Mouse (Mus musculus): Measurements from ENCODE around the gene Ankrd44. TPM values are rescaled to one million over a fixed set of nuclear protein-coding genes. Genes with fewer than 3 reads are reported as not detected.

Ankrd44 gene
- total and polyA plus RNA-seq, 3 experiments, result 12.7 to 23.0 (median 19.8) TPM

- TF ChIP-seq ZNF384 (IDR thresholded peaks at IDR 0.05; ENCODE audit: low read depth, low read length) (no peak), RCOR1 (conservative IDR thresholded peaks at IDR 0.05; ENCODE audit: low read depth, low read length) (no peak), POLR2AphosphoS2 (IDR thresholded peaks at IDR 0.05; ENCODE audit: low read depth, low read length) (no peak), NRF1 (IDR thresholded peaks at IDR 0.05; ENCODE audit: low read depth, low read length) (no peak), ZC3H11A (IDR thresholded peaks at IDR 0.05; ENCODE audit: low read depth, low read length) (no peak), CHD1 (IDR thresholded peaks at IDR 0.05; ENCODE audit: low read depth, low read length) (no peak), KAT2A (IDR thresholded peaks at IDR 0.05; ENCODE audit: insufficient replicate concordance, low read length) (no peak), POLR2A (IDR thresholded peaks at IDR 0.05; ENCODE audit: low read depth, low read length) (no peak), CTCF (conservative IDR thresholded peaks at IDR 0.05 in 1 of 2, IDR thresholded peaks at IDR 0.05 in 1 of 2; ENCODE audit: low read depth in 2 of 2, low read length in 2 of 2) (peak in 1 of 2 experiments; percentile 21; a peak in 2 of 4 replicates), ZMIZ1 (IDR thresholded peaks at IDR 0.05; ENCODE audit: low read depth, low read length) (no peak), TCF12 (IDR thresholded peaks at IDR 0.05; ENCODE audit: low read depth, low read length) (peak; percentile 14; the same call in 1 of the 2 replicates), RAD21 (IDR thresholded peaks at IDR 0.05; ENCODE audit: low read depth, low read length) (no peak; the same call in none of the 2 replicates), ZKSCAN1 (IDR thresholded peaks at IDR 0.05; ENCODE audit: borderline replicate concordance, low read depth, low read length) (no peak), JUND (conservative IDR thresholded peaks at IDR 0.05; ENCODE audit: low read depth, low read length) (no peak), MAFK (IDR thresholded peaks at IDR 0.05; ENCODE audit: insufficient replicate concordance, low read length) (no peak), SIN3A (IDR thresholded peaks at IDR 0.05; ENCODE audit: low read length) (no peak), USF2 (conservative IDR thresholded peaks at IDR 0.05; ENCODE audit: low read depth, low read length) (no peak), UBTF (IDR thresholded peaks at IDR 0.05; ENCODE audit: low read depth, low read length) (no peak), JUN (IDR thresholded peaks at IDR 0.05; ENCODE audit: insufficient read depth, low read depth, low read length) (no peak)
These were observed 98.4 kb downstream of the Ankrd44 start (continued) for GRCm38 (mm10) chr1:54827827-54828226.

- Histone ChIP-seq H3K9me3 (replicated peaks; ENCODE audit: low read length) (no peaks in the 10 kb centered on the region), H3K27me3 (replicated peaks) (no peaks in the 10 kb centered on the region), H3K9ac (ENCODE audit: insufficient read depth, low read depth) (no peak overlapping the region), H3K27ac (ENCODE audit: insufficient read depth, low read depth) (no peak overlapping the region), H3K36me3 (replicated peaks in 1 of 2; ENCODE audit: control insufficient read depth in 1 of 2, insufficient read depth in 1 of 2, low read length in 1 of 2) (peaks cover 0 to 37% of the 10 kb centered on the region in 2 experiments), H3K4me1 (ENCODE audit: control insufficient read depth in 1 of 2, insufficient read depth in 2 of 2) (peaks cover 12 to 40% of the 10 kb centered on the region in 2 experiments), H3K4me2 (ENCODE audit: insufficient read depth, low read depth, poor library complexity, severe bottlenecking) (no peak overlapping the region), H3K79me2 (replicated peaks; ENCODE audit: control insufficient read depth, extremely low read depth, insufficient read depth, poor library complexity, severe bottlenecking) (no peaks in the 10 kb centered on the region), H3K4me3 (replicated peaks in 1 of 3; ENCODE audit: low read depth in 2 of 3, low read length in 2 of 3, poor library complexity in 1 of 3) (no peak overlapping the region)
- DNase-seq (ENCODE audit: extremely low read depth), result no peak
- dilution Hi-C loops (cut with MboI; ENCODE audit: extremely low pct_ligation_motif_present, extremely low pct_unique_long_range_greater_than_20kb, low sequenced_read_pairs), result no loop called here
- in situ Hi-C loops (cut with MboI; ENCODE audit: low pct_ligation_motif_present, low pct_unique_long_range_greater_than_20kb, low sequenced_read_pairs), result loop anchor here (10.0 kb wide), 1 partner anchor 163 kb away; no protein-coding TSS in a partner anchor
- TF ChIP-seq RAD21 (IDR thresholded peaks at IDR 0.05; ENCODE audit: low read depth, low read length) (no peak), JUN (IDR thresholded peaks at IDR 0.05; ENCODE audit: insufficient read depth, low read depth, low read length) (no peak), MXI1 (IDR thresholded peaks at IDR 0.05; ENCODE audit: low read depth, low read length) (no peak), EP300 (IDR thresholded peaks at IDR 0.05; ENCODE audit: low read length) (no peak), NRF1 (IDR thresholded peaks at IDR 0.05; ENCODE audit: low read depth, low read length) (no peak), TCF12 (IDR thresholded peaks at IDR 0.05; ENCODE audit: low read depth, low read length) (no peak), SIN3A (IDR thresholded peaks at IDR 0.05; ENCODE audit: low read length) (no peak), CHD1 (IDR thresholded peaks at IDR 0.05; ENCODE audit: low read depth, low read length) (no peak), MEF2A (IDR thresholded peaks at IDR 0.05; ENCODE audit: borderline replicate concordance, low read depth, low read length) (no peak), NELFE (IDR thresholded peaks at IDR 0.05; ENCODE audit: low read depth, low read length) (no peak), USF1 (IDR thresholded peaks at IDR 0.05; ENCODE audit: low read depth, low read length) (no peak), MAX (IDR thresholded peaks at IDR 0.05; ENCODE audit: low read length) (no peak), ELF1 (IDR thresholded peaks at IDR 0.05; ENCODE audit: low read depth, low read length) (no peak), SMC3 (IDR thresholded peaks at IDR 0.05; ENCODE audit: low read depth, low read length) (no peak), UBTF (IDR thresholded peaks at IDR 0.05; ENCODE audit: low read depth, low read length) (no peak), USF2 (conservative IDR thresholded peaks at IDR 0.05; ENCODE audit: low read depth, low read length) (no peak), MYC (IDR thresholded peaks at IDR 0.05; ENCODE audit: low read depth, low read length) (no peak), JUND (conservative IDR thresholded peaks at IDR 0.05; ENCODE audit: low read depth, low read length) (no peak), CHD2 (IDR thresholded peaks at IDR 0.05; ENCODE audit: low read length) (no peak), HCFC1 (IDR thresholded peaks at IDR 0.05; ENCODE audit: low read depth, low read length) (no peak)
These were observed 98.8 kb downstream of the Ankrd44 start for GRCm38 (mm10) chr1:54827351-54827750.

Measured in CH12.LX (cell line).